Mouse (Mus musculus) frontal cortex, postnatal 14 days (tissue): ENCODE measurements around the gene Galk1.
"Not testable (repeated sequence)": the region's sequence is repeated elsewhere in the genome, so short reads cannot be mapped to it uniquely, and the experiment has no call there.

Experiments
- DNase-seq, 2 experiments: peaks; one replicate each; pipeline ENCODE4 v3.0.0; 2022; ENCODE audit warnings: low spot score in 2 of 2

Galk1 gene

GRCm38 (mm10) chr11:116030898-116031845 is 18.7 kb upstream of the Galk1 start:
- DNase-seq, result no peak

- DNase-seq, result peak; percentile 93 to 98
Measured at GRCm38 (mm10) chr11:116030088-116030897, 17.8 kb upstream of the Galk1 start, which contains the start of gene Unk. TSS of gene Unk (plus strand) at chr11:116030322.

GRCm38 (mm10) chr11:116029086-116029865 is 16.8 kb upstream of the Galk1 start:
- no peak for DNase-seq

- no peak for DNase-seq
Measured at GRCm38 (mm10) chr11:116028177-116028865, 15.8 kb upstream of the Galk1 start.

- no peak for DNase-seq
Measured at GRCm38 (mm10) chr11:116027756-116028155, 15.2 kb upstream of the Galk1 start, which contains the start of gene H3f3b. TSS of gene H3f3b (minus strand) at chr11:116027962.

- DNase-seq, result no peak
Measured at GRCm38 (mm10) chr11:116025056-116025845, 12.7 kb upstream of the Galk1 start.

GRCm38 (mm10) chr11:116024356-116024808 is 11.9 kb upstream of the Galk1 start:
- peak; percentile 95 to 99 for DNase-seq

- peak in 1 of 2 experiments; percentile 69 for DNase-seq
Measured at GRCm38 (mm10) chr11:116023771-116024355, 11.3 kb upstream of the Galk1 start.

- not testable (repeated sequence) for DNase-seq
Measured at GRCm38 (mm10) chr11:116023074-116023770, 10.7 kb upstream of the Galk1 start.

GRCm38 (mm10) chr11:116022256-116022780 is 9.8 kb upstream of the Galk1 start:
- DNase-seq, result no peak

GRCm38 (mm10) chr11:116021328-116022220 is 9.1 kb upstream of the Galk1 start:
- no peak for DNase-seq

- DNase-seq, result no peak
Measured at GRCm38 (mm10) chr11:116020519-116020922, 8.0 kb upstream of the Galk1 start.

- no peak for DNase-seq
Measured at GRCm38 (mm10) chr11:116019976-116020411, 7.5 kb upstream of the Galk1 start.

- no peak for DNase-seq
Measured at GRCm38 (mm10) chr11:116019360-116019791, 6.9 kb upstream of the Galk1 start.

GRCm38 (mm10) chr11:116018867-116019266 is 6.3 kb upstream of the Galk1 start:
- DNase-seq, result not testable (repeated sequence)

- DNase-seq, result no peak
Measured at GRCm38 (mm10) chr11:116018106-116018505, 5.6 kb upstream of the Galk1 start.

- no peak for DNase-seq
Measured at GRCm38 (mm10) chr11:116014821-116015220, 2.3 kb upstream of the Galk1 start.
